Mouse (Mus musculus) lung, postnatal 0 days (tissue): ENCODE results near the gene Sds.

ENCODE experiments used
- CTCF ChIP-seq: IDR thresholded peaks from 2 replicates; pipeline ENCODE4 v1.5.1; 2016; ENCODE audit warnings: antibody characterized with exemption, mild to moderate bottlenecking
- EP300 ChIP-seq: IDR thresholded peaks from 2 replicates; pipeline ENCODE4 v1.6.1; 2016; ENCODE audit warnings: antibody characterized with exemption, mild to moderate bottlenecking, control low read depth

GRCm38 (mm10) chr5:120514031-120514677 is 37.8 kb downstream of the Sds start:
- TF ChIP-seq CTCF (no peak), EP300 (no peak)
